Mouse (Mus musculus): ENCODE data around the gene Ppp1r1b.

The Ppp1r1b gene

GRCm38 (mm10) chr11:98328371-98329069, 19.7 kb upstream of the Ppp1r1b start:
- DNase-seq (ENCODE audit: low spot score): no peak

- DNase-seq (ENCODE audit: low spot score): no peak
Observed at GRCm38 (mm10) chr11:98329081-98329959, 18.9 kb upstream of the Ppp1r1b start, which contains the start of gene Neurod2. Neurod2 (minus strand) TSS chr11:98329648.

GRCm38 (mm10) chr11:98329960-98330744, 18.1 kb upstream of the Ppp1r1b start:
- DNase-seq (ENCODE audit: low spot score): no peak

GRCm38 (mm10) chr11:98330745-98331204, 17.4 kb upstream of the Ppp1r1b start:
- no peak for DNase-seq (ENCODE audit: low spot score)

GRCm38 (mm10) chr11:98331401-98331800, 16.8 kb upstream of the Ppp1r1b start:
- DNase-seq (ENCODE audit: low spot score): no peak

- DNase-seq (ENCODE audit: low spot score): no peak
Observed at GRCm38 (mm10) chr11:98332186-98332585, 16.0 kb upstream of the Ppp1r1b start.

GRCm38 (mm10) chr11:98332841-98333240, 15.4 kb upstream of the Ppp1r1b start:
- DNase-seq (ENCODE audit: low spot score): no peak

- no peak for DNase-seq (ENCODE audit: low spot score)
Observed at GRCm38 (mm10) chr11:98333263-98333696, 14.9 kb upstream of the Ppp1r1b start.

GRCm38 (mm10) chr11:98333981-98334741, 14.0 kb upstream of the Ppp1r1b start:
- no peak for DNase-seq (ENCODE audit: low spot score)

GRCm38 (mm10) chr11:98335250-98335649, 13.0 kb upstream of the Ppp1r1b start:
- DNase-seq (ENCODE audit: low spot score): no peak

GRCm38 (mm10) chr11:98336245-98337107, 11.7 kb upstream of the Ppp1r1b start:
- DNase-seq (ENCODE audit: low spot score): no peak

- DNase-seq (ENCODE audit: low spot score): no peak
Observed at GRCm38 (mm10) chr11:98338507-98338961, 9.7 kb upstream of the Ppp1r1b start.

GRCm38 (mm10) chr11:98339071-98339501, 9.1 kb upstream of the Ppp1r1b start:
- no peak for DNase-seq (ENCODE audit: low spot score)

- no peak for DNase-seq (ENCODE audit: low spot score)
Observed at GRCm38 (mm10) chr11:98339679-98340287, 8.4 kb upstream of the Ppp1r1b start.

GRCm38 (mm10) chr11:98340597-98340996, 7.6 kb upstream of the Ppp1r1b start:
- no peak for DNase-seq (ENCODE audit: low spot score)

GRCm38 (mm10) chr11:98341174-98341573, 7.0 kb upstream of the Ppp1r1b start:
- no peak for DNase-seq (ENCODE audit: low spot score)

- peak; percentile 90 for DNase-seq (ENCODE audit: low spot score)
Observed at GRCm38 (mm10) chr11:98342000-98342945, 5.9 kb upstream of the Ppp1r1b start.

- peak; percentile 80 for DNase-seq (ENCODE audit: low spot score)
Observed at GRCm38 (mm10) chr11:98345253-98345652, 3.0 kb upstream of the Ppp1r1b start.

GRCm38 (mm10) chr11:98346168-98346567, 2.0 kb upstream of the Ppp1r1b start:
- DNase-seq (ENCODE audit: low spot score): no peak
